Mouse (Mus musculus): ENCODE results near the gene Mfsd4b1. TPM values are rescaled to one million over a fixed set of nuclear protein-coding genes. Genes with fewer than 3 reads are reported as not detected.

Gene Mfsd4b1
- polyA plus RNA-seq, 1 experiment: not detected

GRCm38 (mm10) chr10:40058062-40058785, 33.2 kb upstream of the Mfsd4b1 start:
- Histone ChIP-seq H3K4me1 (ENCODE audit: control insufficient read depth, insufficient read depth, low read length) (no peaks in the 10 kb centered on the region), H3K27me3 (ENCODE audit: control insufficient read depth, insufficient read depth, low read length, poor library complexity, severe bottlenecking) (no peaks in the 10 kb centered on the region; the same call in 1 of the 2 replicates), H3K9ac (ENCODE audit: low read depth, poor library complexity, severe bottlenecking) (no peak overlapping the region), H3K4me3 (ENCODE audit: low read depth, low read length) (no peak overlapping the region), H3K27ac (ENCODE audit: insufficient read depth, low read length) (no peak overlapping the region), H3K9me3 (replicated peaks; ENCODE audit: control insufficient read depth, insufficient read depth, low read length, poor library complexity, severe bottlenecking) (no peaks in the 10 kb centered on the region), H3K36me3 (ENCODE audit: control insufficient read depth, insufficient read depth, low read length, poor library complexity, severe bottlenecking) (no peaks in the 10 kb centered on the region)
- TF ChIP-seq CTCF (IDR thresholded peaks at IDR 0.05; ENCODE audit: low read depth, low read length) (no peak), EP300 (IDR thresholded peaks at IDR 0.05; ENCODE audit: insufficient read depth, low read depth, low read length) (no peak), POLR2A (IDR thresholded peaks at IDR 0.05; ENCODE audit: insufficient read depth, low read length) (no peak)

- H3K36me3 ChIP-seq (ENCODE audit: control insufficient read depth, insufficient read depth, low read length, poor library complexity, severe bottlenecking): no peaks in the 10 kb centered on the region
- H3K27ac ChIP-seq (ENCODE audit: insufficient read depth, low read length): no peak overlapping the region
- no peak overlapping the region for H3K9ac ChIP-seq (ENCODE audit: low read depth, poor library complexity, severe bottlenecking)
- H3K27me3 ChIP-seq (ENCODE audit: control insufficient read depth, insufficient read depth, low read length, poor library complexity, severe bottlenecking): no peaks in the 10 kb centered on the region; the same call in 1 of the 2 replicates
- H3K9me3 ChIP-seq (replicated peaks; ENCODE audit: control insufficient read depth, insufficient read depth, low read length, poor library complexity, severe bottlenecking): no peaks in the 10 kb centered on the region
- no peak for TF ChIP-seq CTCF (IDR thresholded peaks at IDR 0.05; ENCODE audit: low read depth, low read length)
- TF ChIP-seq POLR2A (IDR thresholded peaks at IDR 0.05; ENCODE audit: insufficient read depth, low read length): no peak
- no peak for TF ChIP-seq EP300 (IDR thresholded peaks at IDR 0.05; ENCODE audit: insufficient read depth, low read depth, low read length)
- no peak overlapping the region for H3K4me3 ChIP-seq (ENCODE audit: low read depth, low read length)
- no peaks in the 10 kb centered on the region for H3K4me1 ChIP-seq (ENCODE audit: control insufficient read depth, insufficient read depth, low read length)
These were observed 32.5 kb upstream of the Mfsd4b1 start for GRCm38 (mm10) chr10:40057615-40058014.

GRCm38 (mm10) chr10:40054455-40054854, 29.4 kb upstream of the Mfsd4b1 start:
- Histone ChIP-seq H3K4me3 (ENCODE audit: low read depth, low read length) (no peak overlapping the region), H3K27ac (ENCODE audit: insufficient read depth, low read length) (no peak overlapping the region), H3K27me3 (ENCODE audit: control insufficient read depth, insufficient read depth, low read length, poor library complexity, severe bottlenecking) (no peaks in the 10 kb centered on the region), H3K36me3 (ENCODE audit: control insufficient read depth, insufficient read depth, low read length, poor library complexity, severe bottlenecking) (no peaks in the 10 kb centered on the region), H3K4me1 (ENCODE audit: control insufficient read depth, insufficient read depth, low read length) (no peaks in the 10 kb centered on the region), H3K9me3 (replicated peaks; ENCODE audit: control insufficient read depth, insufficient read depth, low read length, poor library complexity, severe bottlenecking) (no peaks in the 10 kb centered on the region), H3K9ac (ENCODE audit: low read depth, poor library complexity, severe bottlenecking) (no peak overlapping the region)
- TF ChIP-seq POLR2A (IDR thresholded peaks at IDR 0.05; ENCODE audit: insufficient read depth, low read length) (no peak), EP300 (IDR thresholded peaks at IDR 0.05; ENCODE audit: insufficient read depth, low read depth, low read length) (no peak), CTCF (IDR thresholded peaks at IDR 0.05; ENCODE audit: low read depth, low read length) (no peak)

- no peaks in the 10 kb centered on the region for H3K4me1 ChIP-seq (ENCODE audit: control insufficient read depth, insufficient read depth, low read length)
- no peak overlapping the region for H3K27ac ChIP-seq (ENCODE audit: insufficient read depth, low read length)
- H3K9ac ChIP-seq (ENCODE audit: low read depth, poor library complexity, severe bottlenecking): no peak overlapping the region
- no peaks in the 10 kb centered on the region for H3K27me3 ChIP-seq (ENCODE audit: control insufficient read depth, insufficient read depth, low read length, poor library complexity, severe bottlenecking)
- H3K9me3 ChIP-seq (replicated peaks; ENCODE audit: control insufficient read depth, insufficient read depth, low read length, poor library complexity, severe bottlenecking): no peaks in the 10 kb centered on the region
- no peaks in the 10 kb centered on the region for H3K36me3 ChIP-seq (ENCODE audit: control insufficient read depth, insufficient read depth, low read length, poor library complexity, severe bottlenecking)
- no peak for TF ChIP-seq CTCF (IDR thresholded peaks at IDR 0.05; ENCODE audit: low read depth, low read length)
- TF ChIP-seq EP300 (IDR thresholded peaks at IDR 0.05; ENCODE audit: insufficient read depth, low read depth, low read length): no peak
- TF ChIP-seq POLR2A (IDR thresholded peaks at IDR 0.05; ENCODE audit: insufficient read depth, low read length): no peak
- H3K4me3 ChIP-seq (ENCODE audit: low read depth, low read length): no peak overlapping the region
These were observed 28.8 kb upstream of the Mfsd4b1 start for GRCm38 (mm10) chr10:40053896-40054295.

- Histone ChIP-seq H3K4me1 (ENCODE audit: control insufficient read depth, insufficient read depth, low read length) (no peaks in the 10 kb centered on the region), H3K27me3 (ENCODE audit: control insufficient read depth, insufficient read depth, low read length, poor library complexity, severe bottlenecking) (no peaks in the 10 kb centered on the region), H3K27ac (ENCODE audit: insufficient read depth, low read length) (no peak overlapping the region), H3K36me3 (ENCODE audit: control insufficient read depth, insufficient read depth, low read length, poor library complexity, severe bottlenecking) (no peaks in the 10 kb centered on the region), H3K9me3 (replicated peaks; ENCODE audit: control insufficient read depth, insufficient read depth, low read length, poor library complexity, severe bottlenecking) (no peaks in the 10 kb centered on the region), H3K4me3 (ENCODE audit: low read depth, low read length) (no peak overlapping the region), H3K9ac (ENCODE audit: low read depth, poor library complexity, severe bottlenecking) (no peak overlapping the region)
- TF ChIP-seq CTCF (IDR thresholded peaks at IDR 0.05; ENCODE audit: low read depth, low read length) (no peak), EP300 (IDR thresholded peaks at IDR 0.05; ENCODE audit: insufficient read depth, low read depth, low read length) (no peak), POLR2A (IDR thresholded peaks at IDR 0.05; ENCODE audit: insufficient read depth, low read length) (no peak)
These were observed 28.3 kb upstream of the Mfsd4b1 start for GRCm38 (mm10) chr10:40053257-40053895.

GRCm38 (mm10) chr10:40051997-40052396, 26.9 kb upstream of the Mfsd4b1 start:
- H3K4me1 ChIP-seq (ENCODE audit: control insufficient read depth, insufficient read depth, low read length): no peaks in the 10 kb centered on the region
- no peak for TF ChIP-seq EP300 (IDR thresholded peaks at IDR 0.05; ENCODE audit: insufficient read depth, low read depth, low read length)
- no peak for TF ChIP-seq POLR2A (IDR thresholded peaks at IDR 0.05; ENCODE audit: insufficient read depth, low read length)
- no peak for TF ChIP-seq CTCF (IDR thresholded peaks at IDR 0.05; ENCODE audit: low read depth, low read length)
- no peak overlapping the region for H3K27ac ChIP-seq (ENCODE audit: insufficient read depth, low read length)
- H3K4me3 ChIP-seq (ENCODE audit: low read depth, low read length): no peak overlapping the region
- no peaks in the 10 kb centered on the region for H3K36me3 ChIP-seq (ENCODE audit: control insufficient read depth, insufficient read depth, low read length, poor library complexity, severe bottlenecking)
- no peak overlapping the region for H3K9ac ChIP-seq (ENCODE audit: low read depth, poor library complexity, severe bottlenecking)
- H3K27me3 ChIP-seq (ENCODE audit: control insufficient read depth, insufficient read depth, low read length, poor library complexity, severe bottlenecking): no peaks in the 10 kb centered on the region
- H3K9me3 ChIP-seq (replicated peaks; ENCODE audit: control insufficient read depth, insufficient read depth, low read length, poor library complexity, severe bottlenecking): no peaks in the 10 kb centered on the region

Data from ES-Bruce4 (cell line).